Mouse (Mus musculus): ENCODE measurements around the gene Man1a. TPM values are rescaled to one million over a fixed set of nuclear protein-coding genes. Genes with fewer than 3 reads are reported as not detected.

Man1a gene
- polyA plus RNA-seq, 1 experiment from 2014 or later = 6.4 TPM

- no peak overlapping the region for H3K9ac ChIP-seq
- WGBS = 73% methylated on average over 5 of the region's 5 CpGs
- H3K36me3 ChIP-seq = no peaks in the 10 kb centered on the region
- no peaks in the 10 kb centered on the region for H3K4me1 ChIP-seq
- no peak overlapping the region for H3K27ac ChIP-seq (replicated peaks)
- H3K4me2 ChIP-seq (replicated peaks) = no peak overlapping the region
- no peaks in the 10 kb centered on the region for H3K27me3 ChIP-seq
- no peak for ATAC-seq (ENCODE audit: insufficient number of reproducible peaks, low FRiP score, low TSS enrichment, low read depth)
- H3K9me3 ChIP-seq (replicated peaks) = no peaks in the 10 kb centered on the region
- H3K4me3 ChIP-seq (replicated peaks) = no peak overlapping the region
Measured at GRCm38 (mm10) chr10:54038180-54038579, 38.2 kb downstream of the Man1a start.

- Histone ChIP-seq H3K27ac (replicated peaks) (no peak overlapping the region), H3K27me3 (no peaks in the 10 kb centered on the region), H3K36me3 (no peaks in the 10 kb centered on the region), H3K4me3 (replicated peaks) (no peak overlapping the region), H3K4me2 (replicated peaks) (no peak overlapping the region), H3K9me3 (replicated peaks) (no peaks in the 10 kb centered on the region), H3K4me1 (no peaks in the 10 kb centered on the region), H3K9ac (no peak overlapping the region)
- ATAC-seq (ENCODE audit: insufficient number of reproducible peaks, low FRiP score, low TSS enrichment, low read depth) = no peak
- WGBS = 82% methylated on average over 10 of the region's 10 CpGs
Measured at GRCm38 (mm10) chr10:54037348-54038010, 38.9 kb downstream of the Man1a start.

GRCm38 (mm10) chr10:54035586-54035985, 40.8 kb downstream of the Man1a start:
- Histone ChIP-seq H3K4me2 (replicated peaks) (no peak overlapping the region), H3K9ac (no peak overlapping the region), H3K4me1 (no peaks in the 10 kb centered on the region), H3K27ac (replicated peaks) (no peak overlapping the region), H3K4me3 (replicated peaks) (no peak overlapping the region), H3K36me3 (no peaks in the 10 kb centered on the region), H3K9me3 (replicated peaks) (no peaks in the 10 kb centered on the region), H3K27me3 (no peaks in the 10 kb centered on the region)
- ATAC-seq (ENCODE audit: insufficient number of reproducible peaks, low FRiP score, low TSS enrichment, low read depth) = no peak
- WGBS = 95% methylated on average over 1 of the region's 1 CpGs

GRCm38 (mm10) chr10:54034779-54035178, 41.6 kb downstream of the Man1a start:
- H3K9me3 ChIP-seq (replicated peaks) = no peaks in the 10 kb centered on the region
- no peak overlapping the region for H3K4me2 ChIP-seq (replicated peaks)
- H3K27ac ChIP-seq (replicated peaks) = no peak overlapping the region
- no peaks in the 10 kb centered on the region for H3K4me1 ChIP-seq
- H3K4me3 ChIP-seq (replicated peaks) = no peak overlapping the region
- no peak for ATAC-seq (ENCODE audit: insufficient number of reproducible peaks, low FRiP score, low TSS enrichment, low read depth)
- H3K36me3 ChIP-seq = no peaks in the 10 kb centered on the region
- H3K27me3 ChIP-seq = no peaks in the 10 kb centered on the region
- WGBS = 67% methylated on average over 2 of the region's 2 CpGs
- H3K9ac ChIP-seq = no peak overlapping the region

- no peak overlapping the region for H3K4me3 ChIP-seq (replicated peaks)
- no peaks in the 10 kb centered on the region for H3K27me3 ChIP-seq
- H3K9ac ChIP-seq = no peak overlapping the region
- no peak overlapping the region for H3K27ac ChIP-seq (replicated peaks)
- 81% methylated on average over 9 of the region's 9 CpGs for WGBS
- H3K9me3 ChIP-seq (replicated peaks) = no peaks in the 10 kb centered on the region
- no peaks in the 10 kb centered on the region for H3K4me1 ChIP-seq
- H3K36me3 ChIP-seq = no peaks in the 10 kb centered on the region
- no peak overlapping the region for H3K4me2 ChIP-seq (replicated peaks)
- no peak for ATAC-seq (ENCODE audit: insufficient number of reproducible peaks, low FRiP score, low TSS enrichment, low read depth)
Measured at GRCm38 (mm10) chr10:54032316-54033092, 43.9 kb downstream of the Man1a start.

GRCm38 (mm10) chr10:54028866-54029265, 47.5 kb downstream of the Man1a start:
- H3K27me3 ChIP-seq = no peaks in the 10 kb centered on the region
- no peaks in the 10 kb centered on the region for H3K36me3 ChIP-seq
- no peak for ATAC-seq (ENCODE audit: insufficient number of reproducible peaks, low FRiP score, low TSS enrichment, low read depth)
- WGBS = 93% methylated on average over 4 of the region's 4 CpGs
- no peak overlapping the region for H3K27ac ChIP-seq (replicated peaks)
- H3K4me3 ChIP-seq (replicated peaks) = no peak overlapping the region
- no peaks in the 10 kb centered on the region for H3K9me3 ChIP-seq (replicated peaks)
- H3K4me1 ChIP-seq = no peaks in the 10 kb centered on the region
- H3K9ac ChIP-seq = no peak overlapping the region
- H3K4me2 ChIP-seq (replicated peaks) = no peak overlapping the region

- Histone ChIP-seq H3K4me3 (replicated peaks) (no peak overlapping the region), H3K36me3 (no peaks in the 10 kb centered on the region), H3K27ac (replicated peaks) (no peak overlapping the region), H3K9me3 (replicated peaks) (no peaks in the 10 kb centered on the region), H3K4me1 (no peaks in the 10 kb centered on the region), H3K27me3 (no peaks in the 10 kb centered on the region), H3K4me2 (replicated peaks) (no peak overlapping the region), H3K9ac (no peak overlapping the region)
- 80% methylated on average over 5 of the region's 5 CpGs for WGBS
- ATAC-seq (ENCODE audit: insufficient number of reproducible peaks, low FRiP score, low TSS enrichment, low read depth) = no peak
Measured at GRCm38 (mm10) chr10:54026738-54027427, 49.5 kb downstream of the Man1a start.

GRCm38 (mm10) chr10:54026101-54026500, 50.3 kb downstream of the Man1a start:
- H3K36me3 ChIP-seq = no peaks in the 10 kb centered on the region

GRCm38 (mm10) chr10:54017904-54018454, 58.4 kb downstream of the Man1a start:
- WGBS = 58% methylated on average over 5 of the region's 5 CpGs
- no peak for ATAC-seq (ENCODE audit: insufficient number of reproducible peaks, low FRiP score, low TSS enrichment, low read depth)
- Histone ChIP-seq H3K4me3 (replicated peaks) (no peak overlapping the region), H3K4me1 (no peaks in the 10 kb centered on the region), H3K9me3 (replicated peaks) (no peaks in the 10 kb centered on the region), H3K4me2 (replicated peaks) (no peak overlapping the region), H3K36me3 (no peaks in the 10 kb centered on the region), H3K27ac (replicated peaks) (no peak overlapping the region), H3K9ac (no peak overlapping the region), H3K27me3 (no peaks in the 10 kb centered on the region)

More at GRCm38 (mm10) chr10:54026101-54026500, 50.3 kb downstream of the Man1a start:
- Histone ChIP-seq H3K9me3 (replicated peaks) (no peaks in the 10 kb centered on the region), H3K27ac (replicated peaks) (no peak overlapping the region), H3K9ac (no peak overlapping the region), H3K4me1 (no peaks in the 10 kb centered on the region), H3K4me2 (replicated peaks) (no peak overlapping the region), H3K4me3 (replicated peaks) (no peak overlapping the region), H3K27me3 (no peaks in the 10 kb centered on the region)
- no peak for ATAC-seq (ENCODE audit: insufficient number of reproducible peaks, low FRiP score, low TSS enrichment, low read depth)
- WGBS = 89% methylated on average over 4 of the region's 4 CpGs

- 59% methylated on average over 15 of the region's 15 CpGs for WGBS
- Histone ChIP-seq H3K27me3 (no peaks in the 10 kb centered on the region), H3K9ac (no peak overlapping the region), H3K4me3 (replicated peaks) (no peak overlapping the region), H3K9me3 (replicated peaks) (no peaks in the 10 kb centered on the region), H3K36me3 (no peaks in the 10 kb centered on the region), H3K4me2 (replicated peaks) (no peak overlapping the region), H3K4me1 (no peaks in the 10 kb centered on the region), H3K27ac (replicated peaks) (no peak overlapping the region)
- no peak for ATAC-seq (ENCODE audit: insufficient number of reproducible peaks, low FRiP score, low TSS enrichment, low read depth)
Measured at GRCm38 (mm10) chr10:54014116-54014758, 62.2 kb downstream of the Man1a start.

All from embryonic facial prominence, embryonic 15.5 days (tissue).